Mouse (Mus musculus) heart, embryonic 12.5 days (tissue): Measurements from ENCODE around the gene Triml1. TPM values are rescaled to one million over a fixed set of nuclear protein-coding genes. Genes with fewer than 3 reads are reported as not detected.
A peak's percentile ranks its signal among the peaks of the same experiment; 100 is the strongest.

Experiments
- ATAC-seq: fragments of 200-750 bp; cut with Nextera tagmentation; 2 replicates; pipeline ENCODE4 v1.8.0; 2017; ENCODE audit warnings: moderate TSS enrichment, moderate library complexity; ENCODE audit not compliant: insufficient number of reproducible peaks, low FRiP score
- H3K27ac ChIP-seq: fragments of 300-500 bp; sonication (generic); 2 replicates; pipeline ENCODE4 v1.5.1; 2016; ENCODE audit warnings: mild to moderate bottlenecking, moderate library complexity; ENCODE audit not compliant: poor library complexity, severe bottlenecking
- H3K27me3 ChIP-seq: fragments of 300-500 bp; sonication (generic); replicated peaks from 2 replicates; pipeline ENCODE4 v1.6.1; 2016; ENCODE audit warnings: mild to moderate bottlenecking, moderate library complexity
- H3K36me3 ChIP-seq: fragments of 300-500 bp; sonication (generic); 2 replicates; pipeline ENCODE4 v1.6.1; 2016; ENCODE audit warnings: mild to moderate bottlenecking, moderate library complexity
- H3K4me1 ChIP-seq: fragments of 300-500 bp; sonication (generic); replicated peaks from 2 replicates; pipeline ENCODE4 v1.6.1; 2016; ENCODE audit warnings: mild to moderate bottlenecking
- H3K4me2 ChIP-seq: fragments of 300-500 bp; sonication (generic); 2 replicates; pipeline ENCODE4 v1.6.1; 2016; ENCODE audit warnings: mild to moderate bottlenecking, moderate library complexity
- H3K4me3 ChIP-seq: fragments of 300-500 bp; sonication (generic); 2 replicates; pipeline ENCODE4 v1.5.1; 2016; ENCODE audit warnings: mild to moderate bottlenecking
- H3K9ac ChIP-seq: fragments of 300-500 bp; sonication (generic); 2 replicates; pipeline ENCODE4 v1.6.1; 2016; ENCODE audit warnings: mild to moderate bottlenecking, moderate library complexity
- H3K9me3 ChIP-seq: fragments of 300-500 bp; sonication (generic); replicated peaks from 2 replicates; pipeline ENCODE4 v1.6.1; 2016; ENCODE audit warnings: mild to moderate bottlenecking, moderate library complexity
- WGBS: fragments of 180-500 bp; shearing (Covaris S2); methylation state at CpG from one replicate; pipeline ENCODE4 v1.1.7; 2016; 5-methylcytosine and 5-hydroxymethylcytosine counted together
- polyA plus RNA-seq: library from polyadenylated mRNA; unstranded; fragments of >200 nt; fragmentation: Nextera tagmentation; extraction: Ambion mirVana; gene quantifications from 2 replicates; pipeline ENCODE4 v1.2.1, GENCODE M21; 2016

The Triml1 gene
- not detected in 2 replicates for polyA plus RNA-seq

GRCm38 (mm10) chr8:43141386-43141785 is at the start of gene Triml1:
Gene Triml1 (minus strand): TSS chr8:43141486.
- no peak within 1 kb of the TSS for H3K9ac ChIP-seq
- WGBS, result 82% methylated on average over 2 of the region's 2 CpGs
- no peak within 1 kb of the TSS for H3K27ac ChIP-seq
- no peak for ATAC-seq
- no peaks in the 10 kb centered on the region for H3K36me3 ChIP-seq
- H3K4me1 ChIP-seq, result no peaks in the 10 kb centered on the region
- H3K4me3 ChIP-seq, result no peak within 1 kb of the TSS
- no peaks in the 10 kb centered on the region for H3K27me3 ChIP-seq
- H3K9me3 ChIP-seq, result no peaks in the 10 kb centered on the region
- no peak within 1 kb of the TSS for H3K4me2 ChIP-seq

GRCm38 (mm10) chr8:43182281-43182680 is 41.0 kb upstream of the Triml1 start:
- H3K4me1 ChIP-seq, result 0 out of 2 replicates have a peak, but pooled peaks cover 5% of the 10 kb centered on the region
- no peak overlapping the region for H3K9ac ChIP-seq
- ATAC-seq, result no peak
- H3K9me3 ChIP-seq, result peaks cover 6% of the 10 kb centered on the region
- WGBS, result 85% methylated on average over 2 of the region's 2 CpGs
- H3K4me2 ChIP-seq, result no peak overlapping the region
- H3K27ac ChIP-seq, result no peak overlapping the region
- no peak overlapping the region for H3K4me3 ChIP-seq
- H3K36me3 ChIP-seq, result no peaks in the 10 kb centered on the region
- H3K27me3 ChIP-seq, result no peaks in the 10 kb centered on the region

- no peak within 1 kb of the TSS for H3K4me3 ChIP-seq
- H3K9me3 ChIP-seq, result peaks cover 6% of the 10 kb centered on the region
- 0 out of 2 replicates have a peak, but pooled peaks cover 5% of the 10 kb centered on the region for H3K4me1 ChIP-seq
- no peaks in the 10 kb centered on the region for H3K36me3 ChIP-seq
- no peaks in the 10 kb centered on the region for H3K27me3 ChIP-seq
- no peak within 1 kb of the TSS for H3K4me2 ChIP-seq
- H3K9ac ChIP-seq, result no peak within 1 kb of the TSS
- no peak for ATAC-seq
- peak within 1 kb of the TSS; percentile 70; the same call in 1 of the 2 replicates for H3K27ac ChIP-seq
- WGBS, result 85% methylated on average over 13 of the region's 13 CpGs
Observed at GRCm38 (mm10) chr8:43180054-43180690, 38.9 kb upstream of the Triml1 start, which contains the start of gene Triml2. Gene Triml2 (plus strand): TSS chr8:43180541.

- no peak overlapping the region for H3K4me2 ChIP-seq
- no peak overlapping the region for H3K4me3 ChIP-seq
- ATAC-seq, result peak; percentile 88
- WGBS, result 9% methylated on average over 4 of the region's 4 CpGs
- H3K27me3 ChIP-seq, result no peaks in the 10 kb centered on the region
- peaks cover 6% of the 10 kb centered on the region for H3K9me3 ChIP-seq
- 0 out of 2 replicates have a peak, but pooled peaks cover 5% of the 10 kb centered on the region for H3K4me1 ChIP-seq
- no peak overlapping the region for H3K9ac ChIP-seq
- no peaks in the 10 kb centered on the region for H3K36me3 ChIP-seq
- H3K27ac ChIP-seq, result peak overlapping the region; percentile 44; the same call in 1 of the 2 replicates
Observed at GRCm38 (mm10) chr8:43179189-43179588, 37.9 kb upstream of the Triml1 start.

GRCm38 (mm10) chr8:43178263-43178662 is 37.0 kb upstream of the Triml1 start:
- no peaks in the 10 kb centered on the region for H3K36me3 ChIP-seq
- no peak overlapping the region for H3K4me3 ChIP-seq
- WGBS, result 56% methylated on average over 3 of the region's 3 CpGs
- H3K27me3 ChIP-seq, result no peaks in the 10 kb centered on the region
- no peak overlapping the region for H3K4me2 ChIP-seq
- H3K27ac ChIP-seq, result no peak overlapping the region
- 0 out of 2 replicates have a peak, but pooled peaks cover 5% of the 10 kb centered on the region for H3K4me1 ChIP-seq
- H3K9ac ChIP-seq, result no peak overlapping the region
- peaks cover 6% of the 10 kb centered on the region for H3K9me3 ChIP-seq
- ATAC-seq, result no peak

GRCm38 (mm10) chr8:43176766-43177486 is 35.6 kb upstream of the Triml1 start:
- Histone ChIP-seq H3K9ac (no peak overlapping the region), H3K27ac (no peak overlapping the region), H3K4me2 (no peak overlapping the region), H3K27me3 (no peaks in the 10 kb centered on the region), H3K36me3 (no peaks in the 10 kb centered on the region), H3K4me1 (0 out of 2 replicates have a peak, but pooled peaks cover 5% of the 10 kb centered on the region), H3K9me3 (peaks cover 6% of the 10 kb centered on the region), H3K4me3 (no peak overlapping the region)
- WGBS, result 79% methylated on average over 6 of the region's 6 CpGs
- ATAC-seq, result no peak

- no peaks in the 10 kb centered on the region for H3K4me1 ChIP-seq
- no peaks in the 10 kb centered on the region for H3K27me3 ChIP-seq
Observed at GRCm38 (mm10) chr8:43169249-43169755, 28.0 kb upstream of the Triml1 start.

GRCm38 (mm10) chr8:43168083-43168482 is 26.8 kb upstream of the Triml1 start:
- H3K9ac ChIP-seq, result no peak overlapping the region
- H3K36me3 ChIP-seq, result no peaks in the 10 kb centered on the region
- H3K4me1 ChIP-seq, result no peaks in the 10 kb centered on the region
- H3K27ac ChIP-seq, result no peak overlapping the region
- no peak for ATAC-seq
- H3K27me3 ChIP-seq, result no peaks in the 10 kb centered on the region
- H3K9me3 ChIP-seq, result no peaks in the 10 kb centered on the region
- 83% methylated on average over 4 of the region's 4 CpGs for WGBS
- no peak overlapping the region for H3K4me2 ChIP-seq
- no peak overlapping the region for H3K4me3 ChIP-seq

More at GRCm38 (mm10) chr8:43169249-43169755, 28.0 kb upstream of the Triml1 start:
- H3K36me3 ChIP-seq, result no peaks in the 10 kb centered on the region
- H3K9ac ChIP-seq, result no peak overlapping the region
- H3K9me3 ChIP-seq, result no peaks in the 10 kb centered on the region
- H3K4me2 ChIP-seq, result no peak overlapping the region
- H3K4me3 ChIP-seq, result no peak overlapping the region
- no peak for ATAC-seq
- 83% methylated on average over 6 of the region's 6 CpGs for WGBS
- no peak overlapping the region for H3K27ac ChIP-seq

GRCm38 (mm10) chr8:43164453-43164852 is 23.2 kb upstream of the Triml1 start:
- WGBS, result 79% methylated on average over 3 of the region's 3 CpGs

GRCm38 (mm10) chr8:43163255-43163654 is 22.0 kb upstream of the Triml1 start:
- no peak overlapping the region for H3K9ac ChIP-seq
- 72% methylated on average over 11 of the region's 11 CpGs for WGBS
- no peak overlapping the region for H3K4me3 ChIP-seq
- H3K36me3 ChIP-seq, result no peaks in the 10 kb centered on the region
- no peak overlapping the region for H3K4me2 ChIP-seq
- ATAC-seq, result no peak
- H3K27ac ChIP-seq, result no peak overlapping the region
- H3K4me1 ChIP-seq, result no peaks in the 10 kb centered on the region
- H3K27me3 ChIP-seq, result no peaks in the 10 kb centered on the region
- no peaks in the 10 kb centered on the region for H3K9me3 ChIP-seq

More at GRCm38 (mm10) chr8:43164453-43164852, 23.2 kb upstream of the Triml1 start:
- H3K9me3 ChIP-seq, result no peaks in the 10 kb centered on the region
- no peaks in the 10 kb centered on the region for H3K36me3 ChIP-seq
- H3K4me2 ChIP-seq, result no peak overlapping the region
- no peaks in the 10 kb centered on the region for H3K27me3 ChIP-seq
- no peak overlapping the region for H3K27ac ChIP-seq
- no peak overlapping the region for H3K9ac ChIP-seq
- no peaks in the 10 kb centered on the region for H3K4me1 ChIP-seq
- no peak overlapping the region for H3K4me3 ChIP-seq
- no peak for ATAC-seq

GRCm38 (mm10) chr8:43149307-43149706 is 8.0 kb upstream of the Triml1 start:
- Histone ChIP-seq H3K27me3 (no peaks in the 10 kb centered on the region), H3K4me2 (no peak overlapping the region), H3K36me3 (no peaks in the 10 kb centered on the region), H3K9me3 (no peaks in the 10 kb centered on the region), H3K9ac (no peak overlapping the region), H3K27ac (no peak overlapping the region), H3K4me1 (no peaks in the 10 kb centered on the region), H3K4me3 (no peak overlapping the region)
- no peak for ATAC-seq
- WGBS, result 85% methylated on average over 9 of the region's 9 CpGs
